Mouse (Mus musculus) hematopoietic multipotent progenitor cell, adult 10-12 weeks (in vitro differentiated cells): Measurements from ENCODE around the gene Gramd1b. TPM values are rescaled to one million over a fixed set of nuclear protein-coding genes. Genes with fewer than 3 reads are reported as not detected.

Source experiments
- polyA plus RNA-seq: library from polyadenylated mRNA; stranded (reverse); fragments of >175 nt; gene quantifications from 2 replicates; pipeline ENCODE4 v1.2.3, GENCODE M21; 2012; ENCODE audit warnings: low replicate concordance

Gramd1b gene
- polyA plus RNA-seq: 25.1 and 28.0 TPM in 2 replicates

GRCm38 (mm10) chr9:40531027-40531621 is at the start of gene Gramd1b:
Gramd1b (minus strand) TSS chr9:40531383.

GRCm38 (mm10) chr9:40269103-40269861 is 261.9 kb downstream of the Gramd1b start, which contains the start of gene Scn3b:
Scn3b (plus strand) TSS chr9:40269217.

Other genes starting within 250 kb of the Gramd1b start
- gene Gm21915, start 139.2 kb upstream of the Gramd1b start, polyA plus RNA-seq: not detected in 2 replicates
- gene Clmp, start 154.6 kb upstream of the Gramd1b start, polyA plus RNA-seq: 0.09 and 0.45 TPM in 2 replicates